Mouse (Mus musculus) stomach, embryonic 15.5 days (tissue): ENCODE measurements around the gene Lrr1. TPM values are rescaled to one million over a fixed set of nuclear protein-coding genes. Genes with fewer than 3 reads are reported as not detected.
A peak's percentile ranks its signal among the peaks of the same experiment; 100 is the strongest.
"Not testable (repeated sequence)": the region's sequence is repeated elsewhere in the genome, so short reads cannot be mapped to it uniquely, and the experiment has no call there.

Source experiments
- ATAC-seq: fragments of 200-750 bp; cut with Nextera tagmentation; 2 replicates; pipeline ENCODE4 v1.8.0; 2017; ENCODE audit warnings: low read depth, moderate number of reproducible peaks, moderate TSS enrichment; ENCODE audit not compliant: insufficient read depth, low FRiP score
- H3K27ac ChIP-seq: fragments of 300-500 bp; sonication (generic); 2 replicates; pipeline ENCODE4 v1.5.1; 2015; ENCODE audit warnings: mild to moderate bottlenecking, inconsistent platforms
- H3K27me3 ChIP-seq: fragments of 300-500 bp; sonication (generic); replicated peaks from 2 replicates; pipeline ENCODE4 v1.6.1; 2015; ENCODE audit warnings: inconsistent platforms
- H3K36me3 ChIP-seq: fragments of 300-500 bp; sonication (generic); 2 replicates; pipeline ENCODE4 v1.6.1; 2015; ENCODE audit warnings: inconsistent platforms
- H3K4me1 ChIP-seq: fragments of 300-500 bp; sonication (generic); 2 replicates; pipeline ENCODE4 v1.6.1; 2015; ENCODE audit warnings: inconsistent platforms
- H3K4me2 ChIP-seq: fragments of 300-500 bp; sonication (generic); 2 replicates; pipeline ENCODE4 v1.6.1; 2015; ENCODE audit warnings: mild to moderate bottlenecking, inconsistent platforms
- H3K4me3 ChIP-seq: fragments of 300-500 bp; sonication (generic); replicated peaks from 2 replicates; pipeline ENCODE4 v1.5.1; 2015; ENCODE audit warnings: inconsistent platforms
- H3K9ac ChIP-seq: fragments of 300-500 bp; sonication (generic); 2 replicates; pipeline ENCODE4 v1.6.1; 2015; ENCODE audit warnings: inconsistent platforms
- H3K9me3 ChIP-seq: fragments of 300-500 bp; sonication (generic); 2 replicates; pipeline ENCODE4 v1.6.1; 2016; ENCODE audit warnings: inconsistent platforms
- whole genome bisulfite sequencing: fragments of 180-500 bp; shearing (Covaris S2); methylation state at CpG from one replicate; pipeline ENCODE4 v1.1.7; 2015; 5-methylcytosine and 5-hydroxymethylcytosine counted together
- polyA plus RNA-seq: library from polyadenylated mRNA; unstranded; fragments of >200 nt; fragmentation: Nextera tagmentation; extraction: Ambion mirVana; gene quantifications from 2 replicates; pipeline ENCODE4 v1.2.1, GENCODE M21; 2015

Lrr1 gene
- polyA plus RNA-seq, 1 experiment from 2014 or later, result 19.9 TPM

- WGBS, result 71% methylated on average over 8 of the region's 8 CpGs
- H3K36me3 ChIP-seq, H3K27ac ChIP-seq, H3K4me1 ChIP-seq, H3K27me3 ChIP-seq, H3K4me2 ChIP-seq, H3K4me3 ChIP-seq, H3K9ac ChIP-seq, H3K9me3 ChIP-seq, ATAC-seq: not testable (repeated sequence)
Observed at GRCm38 (mm10) chr12:69166861-69167581, 1.6 kb upstream of the Lrr1 start.

- 9% methylated on average over 18 of the region's 18 CpGs for WGBS
- Histone ChIP-seq H3K4me3 (peak overlapping the region; percentile 94), H3K36me3 (no peaks in the 10 kb centered on the region), H3K27ac (0 out of 2 replicates have a peak overlapping the region, but pooled peaks have one; percentile 77), H3K4me1 (no peaks in the 10 kb centered on the region), H3K9ac (peak overlapping the region; percentile 55), H3K9me3 (no peaks in the 10 kb centered on the region), H3K4me2 (peak overlapping the region; percentile 86), H3K27me3 (no peaks in the 10 kb centered on the region)
- ATAC-seq, result peak; percentile 15; the same call in 1 of the 2 replicates
Observed at GRCm38 (mm10) chr12:69167656-69168460, 756 bp upstream of the Lrr1 start.

- Histone ChIP-seq H3K9ac (no peak overlapping the region), H3K4me3 (no peak overlapping the region), H3K27me3 (no peaks in the 10 kb centered on the region), H3K27ac (no peak overlapping the region), H3K9me3 (no peaks in the 10 kb centered on the region), H3K36me3 (0 out of 2 replicates have a peak, but pooled peaks cover 6% of the 10 kb centered on the region), H3K4me1 (no peaks in the 10 kb centered on the region), H3K4me2 (no peak overlapping the region)
- 96% methylated on average over 2 of the region's 2 CpGs for WGBS
- ATAC-seq, result no peak
Observed at GRCm38 (mm10) chr12:69171307-69171706, 2.7 kb downstream of the Lrr1 start.

GRCm38 (mm10) chr12:69175975-69176374, 7.4 kb downstream of the Lrr1 start:
- Histone ChIP-seq H3K4me2 (no peak overlapping the region), H3K27me3 (no peaks in the 10 kb centered on the region), H3K27ac (no peak overlapping the region), H3K9me3 (no peaks in the 10 kb centered on the region), H3K4me3 (no peak overlapping the region), H3K36me3 (0 out of 2 replicates have a peak, but pooled peaks cover 6% of the 10 kb centered on the region), H3K9ac (no peak overlapping the region), H3K4me1 (no peaks in the 10 kb centered on the region)
- peak; percentile 53; the same call in 1 of the 2 replicates for ATAC-seq
- 84% methylated on average over 3 of the region's 3 CpGs for WGBS

GRCm38 (mm10) chr12:69177526-69177925, 8.9 kb downstream of the Lrr1 start:
- 83% methylated on average over 3 of the region's 3 CpGs for WGBS
- peaks cover 12% of the 10 kb centered on the region; the same call in 1 of the 2 replicates for H3K36me3 ChIP-seq
- H3K9me3 ChIP-seq, result no peaks in the 10 kb centered on the region
- H3K4me3 ChIP-seq, result no peak overlapping the region
- H3K9ac ChIP-seq, result no peak overlapping the region
- H3K27me3 ChIP-seq, result no peaks in the 10 kb centered on the region
- H3K4me1 ChIP-seq, result no peaks in the 10 kb centered on the region
- H3K27ac ChIP-seq, result no peak overlapping the region
- H3K4me2 ChIP-seq, result no peak overlapping the region
- ATAC-seq, result no peak

GRCm38 (mm10) chr12:69179371-69179770, 10.8 kb downstream of the Lrr1 start:
- no peak for ATAC-seq
- peaks cover 12% of the 10 kb centered on the region; the same call in 1 of the 2 replicates for H3K36me3 ChIP-seq
- no peaks in the 10 kb centered on the region for H3K4me1 ChIP-seq
- no peaks in the 10 kb centered on the region for H3K9me3 ChIP-seq
- no peaks in the 10 kb centered on the region for H3K27me3 ChIP-seq
- no peak overlapping the region for H3K27ac ChIP-seq
- H3K9ac ChIP-seq, result no peak overlapping the region
- no peak overlapping the region for H3K4me3 ChIP-seq
- H3K4me2 ChIP-seq, result no peak overlapping the region
- WGBS, result 71% methylated on average over 12 of the region's 12 CpGs

- Histone ChIP-seq H3K36me3 (peaks cover 6% of the 10 kb centered on the region; the same call in 1 of the 2 replicates), H3K4me1 (peaks cover 12% of the 10 kb centered on the region), H3K27me3 (no peaks in the 10 kb centered on the region), H3K27ac (no peak overlapping the region), H3K9me3 (no peaks in the 10 kb centered on the region), H3K4me2 (no peak overlapping the region), H3K9ac (no peak overlapping the region), H3K4me3 (no peak overlapping the region)
- WGBS, result 84% methylated on average over 4 of the region's 4 CpGs
- ATAC-seq, result no peak
Observed at GRCm38 (mm10) chr12:69181800-69182199, 13.2 kb downstream of the Lrr1 start.

GRCm38 (mm10) chr12:69183583-69184308, 15.1 kb downstream of the Lrr1 start, which contains the start of the genes Rpl36al and Mgat2:
Gene Rpl36al, minus strand, starts transcription at chr12:69184083.
Gene Mgat2, plus strand, starts transcription at chr12:69184157.
- Histone ChIP-seq H3K9me3 (no peaks in the 10 kb centered on the region), H3K27me3 (no peaks in the 10 kb centered on the region), H3K4me2 (peak within 1 kb of the TSS; percentile 95), H3K9ac (peak within 1 kb of the TSS; percentile 87), H3K4me3 (peak within 1 kb of the TSS; percentile 94), H3K36me3 (peaks cover 10% of the 10 kb centered on the region), H3K4me1 (peaks cover 17% of the 10 kb centered on the region), H3K27ac (peak within 1 kb of the TSS; percentile 92)
- peak; percentile 99 for ATAC-seq
- WGBS, result under 1% methylated on average over 84 of the region's 84 CpGs

GRCm38 (mm10) chr12:69184342-69185295, 16.0 kb downstream of the Lrr1 start:
- no peaks in the 10 kb centered on the region for H3K9me3 ChIP-seq
- peak; percentile 46 for ATAC-seq

GRCm38 (mm10) chr12:69185371-69185770, 16.8 kb downstream of the Lrr1 start:
- Histone ChIP-seq H3K4me3 (peak overlapping the region; percentile 94), H3K27me3 (no peaks in the 10 kb centered on the region), H3K4me2 (peak overlapping the region; percentile 95), H3K9ac (no peak overlapping the region), H3K4me1 (peaks cover 17% of the 10 kb centered on the region), H3K27ac (no peak overlapping the region), H3K9me3 (no peaks in the 10 kb centered on the region), H3K36me3 (peaks cover 10% of the 10 kb centered on the region)
- ATAC-seq, result no peak
- WGBS, result 73% methylated on average over 7 of the region's 7 CpGs

More at GRCm38 (mm10) chr12:69184342-69185295, 16.0 kb downstream of the Lrr1 start:
- Histone ChIP-seq H3K36me3 (peaks cover 10% of the 10 kb centered on the region), H3K27me3 (no peaks in the 10 kb centered on the region), H3K9ac (peak overlapping the region; percentile 87), H3K4me3 (peak overlapping the region; percentile 94), H3K4me1 (peaks cover 17% of the 10 kb centered on the region), H3K27ac (peak overlapping the region; percentile 92), H3K4me2 (peak overlapping the region; percentile 95)
- under 1% methylated on average over 86 of the region's 86 CpGs for WGBS
